Mouse (Mus musculus) C2C12 (cell line): ENCODE data around the gene Rbm4b.

Experiments
- CTCF ChIP-seq: IDR thresholded peaks from one replicate; pipeline ENCODE4 v1.5.1; 2011; ENCODE audit not compliant: control insufficient read depth, insufficient read depth, insufficient read length
- MAX ChIP-seq: IDR thresholded peaks from one replicate; pipeline ENCODE4 v1.6.1; 2011; ENCODE audit warnings: mild to moderate bottlenecking, control low read depth
- MYOD1 ChIP-seq: IDR thresholded peaks from one replicate; pipeline ENCODE4 v1.6.1; 2011; ENCODE audit warnings: low read depth; ENCODE audit not compliant: control insufficient read depth, insufficient read length
- USF1 ChIP-seq: IDR thresholded peaks from one replicate; pipeline ENCODE4 v1.6.1; 2011; ENCODE audit warnings: low read depth, mild to moderate bottlenecking, control low read depth, moderate library complexity

DNA sequence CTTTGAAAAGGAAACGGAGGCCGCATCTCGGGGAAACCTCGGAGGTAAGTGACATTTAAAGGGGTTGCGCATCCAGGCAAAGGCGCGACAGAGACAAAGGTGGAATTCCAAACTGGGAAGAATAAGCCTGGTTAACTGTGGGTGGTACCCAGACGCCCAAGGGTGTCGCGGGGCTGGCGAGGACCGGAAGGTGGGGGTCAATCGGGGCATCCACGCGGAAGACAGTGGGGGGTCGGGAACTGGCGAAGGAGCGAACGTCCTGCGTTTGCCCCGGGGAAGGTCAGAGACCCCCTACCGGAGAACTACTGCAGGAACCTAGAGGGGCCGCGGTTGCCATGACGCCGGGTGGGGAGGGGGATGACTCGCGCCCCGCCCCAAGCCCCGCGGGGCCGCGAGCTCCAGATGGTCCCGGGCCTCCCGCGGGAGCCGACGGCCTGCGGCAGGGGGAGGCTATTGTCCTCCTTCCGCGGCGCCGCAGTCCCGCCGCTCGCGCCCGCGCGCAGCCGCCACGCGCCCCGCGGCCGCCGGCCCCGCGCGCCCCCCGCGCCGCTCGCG, 44.6 kb upstream of the Rbm4b start:
- no peak for TF ChIP-seq CTCF
- no peak for TF ChIP-seq MAX
- no peak for TF ChIP-seq USF1
- no peak for TF ChIP-seq MYOD1
